Mouse (Mus musculus) kidney, adult 11 months (tissue): ENCODE measurements around the gene Zw10.
A peak's percentile ranks its signal among the peaks of the same experiment; 100 is the strongest.

Experiments
- DNase-seq: peaks from one replicate; pipeline ENCODE4 v3.0.0; 2022

Gene Zw10

DNA sequence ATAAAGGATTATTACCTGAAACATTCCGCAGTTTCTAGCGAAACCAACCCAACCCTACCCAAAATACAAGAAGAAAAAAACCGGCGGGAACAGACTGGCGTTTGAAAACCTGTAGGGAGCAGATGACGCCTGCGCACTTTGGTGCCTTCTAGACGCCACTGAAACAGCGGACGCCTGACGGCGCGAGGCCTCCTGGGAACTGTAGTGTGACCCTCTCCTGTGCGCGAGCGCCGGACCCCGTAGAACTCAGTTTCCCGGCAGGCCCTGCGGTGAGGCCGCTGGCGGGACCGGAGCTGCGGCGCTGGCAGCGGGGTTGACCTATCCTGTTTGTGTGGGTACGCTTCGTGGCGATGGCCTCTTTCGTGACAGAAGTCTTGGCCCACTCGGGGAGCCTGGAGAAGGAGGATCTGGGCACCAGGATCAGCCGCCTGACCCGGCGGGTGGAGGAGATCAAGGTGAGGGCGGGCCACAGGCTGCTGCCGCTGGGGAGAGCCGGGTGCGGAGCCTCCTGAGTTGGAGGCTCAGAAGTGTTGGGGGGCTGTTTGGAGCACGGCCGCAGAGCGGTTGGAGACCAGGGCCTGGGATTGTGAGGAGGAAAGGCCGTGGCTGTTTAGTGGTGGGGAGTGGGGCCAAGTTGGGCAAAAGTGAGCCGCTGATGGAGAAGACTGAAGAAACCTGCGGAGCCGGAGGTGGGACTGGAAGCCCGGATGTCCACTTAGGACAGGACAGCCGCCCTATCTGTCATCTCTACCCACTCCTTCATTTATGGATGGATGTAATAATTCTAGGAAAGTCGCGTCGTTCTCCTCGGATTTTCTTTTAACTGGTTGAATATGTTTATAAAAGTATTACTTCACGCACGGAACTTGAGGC, at the start of gene Zw10:
Zw10 (plus strand) TSS at position 281 of the 873 bp plus-strand sequence.
- DNase-seq, result peak; percentile 94

DNA sequence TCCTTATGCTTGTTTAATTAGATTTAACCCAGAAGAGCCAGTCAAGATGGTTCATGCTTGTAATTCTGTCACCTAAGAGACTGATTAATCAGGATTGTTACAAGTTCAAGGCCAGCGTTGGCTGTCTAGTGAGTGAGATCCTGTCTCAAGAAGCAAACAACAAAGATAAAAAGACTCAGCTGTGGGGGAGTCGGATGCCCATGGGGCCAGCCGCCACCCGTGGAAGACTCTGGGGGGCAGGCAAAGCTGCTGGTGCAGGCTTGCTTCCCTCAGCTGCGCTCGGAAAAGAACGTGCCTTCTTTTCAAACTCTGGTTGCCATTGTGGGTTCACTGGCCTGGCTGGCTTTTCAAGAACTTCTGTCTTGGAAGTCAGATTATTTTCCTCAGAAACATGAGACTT, 39.6 kb upstream of the Zw10 start:
- no peak for DNase-seq

DNA sequence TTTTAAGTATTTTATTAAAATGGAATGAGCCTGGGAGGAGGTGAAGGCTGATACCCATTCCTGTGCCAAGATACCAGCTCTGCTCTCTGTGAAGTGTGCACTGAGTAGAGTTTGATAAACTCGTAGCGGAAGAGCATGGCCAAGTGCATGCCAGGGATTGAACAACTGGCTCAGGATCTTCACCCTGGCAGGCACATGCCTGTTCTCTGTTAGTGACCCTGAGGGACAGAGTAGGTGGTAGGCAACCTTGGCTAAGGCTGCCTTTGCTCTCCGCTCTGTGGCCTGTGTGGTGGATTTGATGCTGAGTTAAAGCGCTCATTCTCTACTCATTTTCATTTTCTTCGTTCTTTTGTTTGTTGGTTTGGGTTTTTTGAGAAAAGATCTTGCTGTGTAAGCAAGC, 34.1 kb upstream of the Zw10 start:
- no peak for DNase-seq

DNA sequence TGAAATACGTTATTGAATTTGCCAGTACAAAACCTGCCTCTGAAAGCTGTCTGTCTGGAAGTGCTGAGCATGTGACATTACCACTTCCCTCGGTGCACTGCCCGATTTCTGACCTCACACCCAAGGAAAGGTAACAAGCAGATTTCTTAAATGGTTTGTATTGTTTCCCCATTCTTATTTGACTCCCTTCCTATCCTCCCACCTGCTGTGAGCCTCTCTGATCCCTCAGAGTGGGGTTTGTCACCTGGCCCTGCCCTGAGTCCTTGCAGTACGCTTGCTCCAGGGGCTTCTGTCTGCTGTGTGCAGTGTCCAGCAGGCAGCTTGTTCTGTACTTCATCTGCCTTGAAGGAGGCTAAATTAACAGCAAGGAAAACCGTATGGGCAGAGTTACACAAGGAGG, 31.5 kb upstream of the Zw10 start:
- DNase-seq, result no peak

DNA sequence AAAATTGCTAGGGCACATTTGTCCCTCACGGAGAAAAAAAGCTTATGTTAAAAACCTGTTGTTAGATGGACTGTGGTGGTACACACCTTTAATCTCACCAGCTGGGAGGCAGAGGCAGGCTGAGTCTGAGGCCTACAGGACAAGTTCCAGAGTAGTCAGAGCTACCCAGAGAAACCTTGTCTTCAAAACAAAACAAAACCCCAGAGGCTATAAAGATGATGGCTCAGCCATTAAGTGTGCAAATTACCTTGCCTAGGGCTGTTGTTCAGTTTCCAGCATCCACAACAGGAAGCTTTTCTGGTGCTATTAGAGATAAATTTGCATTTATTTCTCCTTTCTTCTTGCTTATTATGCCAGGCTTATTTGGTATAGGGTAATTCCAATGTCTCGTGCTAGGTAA, 30.9 kb upstream of the Zw10 start:
- DNase-seq, result no peak

DNA sequence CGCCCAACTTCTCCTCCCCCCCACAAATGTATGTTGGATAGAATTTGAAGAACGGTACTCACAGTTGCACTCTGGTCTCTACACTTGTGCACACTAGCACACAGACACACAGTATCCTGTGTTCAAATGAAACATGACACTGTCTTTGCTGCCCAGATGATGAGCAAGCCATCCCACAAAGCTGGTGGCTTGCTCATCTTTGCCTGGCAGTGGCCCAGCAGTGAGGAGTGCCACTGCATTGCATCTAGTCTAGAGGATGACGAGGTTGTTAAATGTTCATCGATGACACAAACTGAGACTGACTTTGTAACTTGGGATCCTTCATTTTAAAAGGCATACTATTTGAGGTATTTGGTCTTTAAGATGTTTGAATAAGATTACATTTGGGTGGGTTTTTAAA, 20.6 kb upstream of the Zw10 start:
- no peak for DNase-seq

DNA sequence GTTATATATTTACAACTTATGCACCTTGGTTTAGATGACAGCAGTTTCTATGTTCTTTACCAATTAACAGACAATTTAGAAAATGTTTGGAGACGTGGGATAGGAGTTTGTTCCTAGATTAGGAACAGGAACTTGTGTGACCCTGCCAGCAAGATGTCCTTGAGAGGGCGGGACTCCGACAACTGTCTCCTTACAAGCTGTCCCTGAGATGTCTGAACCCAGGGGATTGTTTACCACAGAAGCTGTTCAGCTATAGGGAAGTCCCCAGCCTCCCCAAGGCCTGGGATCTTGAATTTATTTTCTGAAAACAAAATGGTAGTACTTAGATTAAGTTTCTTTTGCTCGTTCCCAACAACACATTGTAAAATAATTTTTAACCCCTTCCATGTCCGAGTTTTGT, 4.5 kb upstream of the Zw10 start:
- DNase-seq, result no peak

DNA sequence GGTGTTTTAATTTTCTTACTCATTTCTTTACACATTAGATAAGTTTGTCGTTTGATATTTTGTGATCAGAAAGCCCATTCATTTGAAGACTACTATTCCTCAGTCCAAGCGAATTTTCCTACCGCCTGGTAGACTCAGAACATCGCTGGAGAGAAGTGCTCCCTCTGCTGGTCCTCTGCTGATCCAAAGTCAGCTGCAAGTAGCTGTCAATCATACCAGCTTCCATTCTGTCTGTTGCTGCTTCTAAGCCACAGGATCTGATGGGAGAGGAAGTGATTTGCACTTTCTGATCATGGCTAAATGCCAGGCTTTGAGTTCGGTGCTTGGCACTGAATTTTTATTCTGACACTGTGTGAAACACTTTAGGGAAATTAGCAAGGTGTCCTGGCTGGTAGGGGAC, 4.1 kb upstream of the Zw10 start:
- peak; percentile 39 for DNase-seq

DNA sequence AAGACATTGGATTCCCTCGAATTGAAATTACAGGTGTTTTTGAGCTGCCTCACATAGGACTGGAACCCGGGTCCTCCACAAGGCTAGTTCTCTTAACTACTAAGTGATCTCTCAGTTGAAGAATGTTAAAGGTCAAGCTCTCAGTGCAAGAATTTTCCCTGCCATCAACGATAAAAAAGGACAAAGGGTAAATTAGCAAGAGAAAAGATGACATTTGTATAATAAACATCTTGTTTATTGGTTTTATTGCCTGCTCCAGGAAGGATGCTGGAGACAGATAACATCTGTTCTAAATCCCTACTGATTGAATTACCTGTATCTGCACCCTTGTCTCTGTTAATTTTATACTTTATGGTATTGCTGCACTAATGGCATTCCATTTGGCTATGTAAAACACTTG, 1.4 kb upstream of the Zw10 start:
- no peak for DNase-seq

DNA sequence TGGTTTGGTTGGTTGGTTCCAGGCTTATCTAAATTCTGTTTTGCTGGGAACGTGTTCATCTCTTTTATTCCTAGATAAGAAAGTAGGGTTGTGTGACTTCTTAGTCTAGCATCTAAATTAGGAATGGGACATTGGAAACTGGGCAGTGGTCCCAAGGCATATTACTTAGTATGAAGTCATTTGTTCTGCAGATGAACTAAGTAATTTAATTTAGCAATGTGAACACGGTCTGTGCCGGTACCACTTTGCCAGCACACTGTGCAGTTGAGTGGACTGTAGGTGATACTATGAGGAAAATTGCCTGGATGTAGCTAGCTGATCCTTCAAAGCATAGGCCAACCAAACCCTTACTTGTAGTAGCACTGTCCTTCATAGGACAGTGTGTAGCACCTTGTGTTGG, 21.4 kb downstream of the Zw10 start:
- no peak for DNase-seq

DNA sequence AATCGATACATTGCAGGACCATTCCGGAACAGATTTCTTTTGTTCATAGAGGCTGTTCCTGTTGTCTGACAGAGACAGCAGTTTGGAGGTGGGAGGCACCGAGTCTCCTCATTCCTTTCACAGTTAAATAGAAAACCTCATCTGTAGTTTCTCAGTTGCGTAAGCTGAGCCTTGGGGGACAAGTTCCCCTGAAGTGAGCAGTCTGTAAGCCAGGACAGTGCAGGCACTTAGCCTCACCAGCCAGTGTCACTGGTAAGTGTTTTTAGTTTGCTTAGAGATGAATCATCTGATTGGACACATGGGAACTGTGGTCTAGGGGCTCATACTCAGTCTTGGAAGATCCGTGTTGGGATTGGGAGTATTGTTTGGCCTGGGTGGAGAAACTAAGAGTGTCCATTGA, 25.7 kb downstream of the Zw10 start, which contains the start of gene Tmprss5:
Tmprss5 (plus strand) TSS at position 154 of the 400 bp plus-strand sequence.
- no peak for DNase-seq

DNA sequence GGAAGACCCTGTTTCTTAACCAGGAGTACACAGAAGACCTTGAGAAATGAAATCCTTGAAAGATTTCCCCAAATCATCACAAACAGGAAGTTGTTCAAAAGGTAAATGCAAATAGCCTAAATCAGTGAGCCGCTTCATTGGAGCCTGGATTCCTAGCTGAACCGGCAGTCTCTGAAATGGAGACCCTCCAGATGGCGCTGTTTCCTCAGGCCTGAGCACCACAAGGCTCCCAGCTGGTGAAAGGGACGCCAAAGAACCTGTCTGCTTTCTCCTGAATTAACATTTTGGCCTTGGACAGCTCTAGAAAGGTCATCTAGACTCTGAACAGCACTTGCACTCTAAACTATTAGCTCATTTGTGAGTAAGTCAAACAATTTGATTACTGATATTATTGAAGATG, 26.1 kb downstream of the Zw10 start:
- DNase-seq, result peak; percentile 56

DNA sequence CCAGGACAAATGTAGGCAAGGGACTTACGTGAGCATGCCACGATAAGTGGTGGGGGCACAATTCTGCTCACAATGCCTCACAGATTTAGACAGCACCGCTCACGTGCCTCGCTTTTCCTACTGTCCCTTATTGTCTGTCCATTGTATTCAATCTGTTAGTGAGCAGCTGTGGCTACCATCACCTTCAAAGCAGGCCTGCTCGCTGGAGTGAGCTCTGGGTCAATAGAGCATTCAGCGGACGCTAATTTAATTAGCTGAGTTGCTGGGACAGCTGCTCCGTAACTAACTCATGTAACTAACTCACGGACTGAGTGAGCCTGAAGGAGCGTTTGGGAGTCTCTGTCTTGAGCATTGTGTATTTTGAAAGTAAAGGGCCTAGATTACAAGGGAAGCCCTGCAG, 31.9 kb downstream of the Zw10 start:
- DNase-seq, result no peak

DNA sequence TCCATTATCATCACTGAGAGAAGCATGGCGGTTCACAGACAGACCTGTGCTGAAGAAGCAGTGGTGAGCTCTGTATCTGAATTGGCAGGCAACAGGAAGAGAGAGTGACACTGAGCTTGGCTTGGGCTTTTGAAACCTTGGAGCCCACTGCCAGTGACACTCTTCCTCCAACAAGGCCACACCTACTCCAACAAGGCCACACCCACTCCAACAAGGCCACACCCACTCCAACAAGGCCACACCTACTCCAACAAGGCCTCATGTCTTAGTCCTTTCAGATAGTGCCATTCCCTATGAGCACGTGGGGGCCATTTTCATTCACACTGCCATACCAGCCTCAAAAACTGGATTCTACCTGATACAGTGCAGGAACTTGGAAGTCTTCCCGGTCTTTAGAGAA, 43.5 kb downstream of the Zw10 start:
- DNase-seq, result peak; percentile 15

DNA sequence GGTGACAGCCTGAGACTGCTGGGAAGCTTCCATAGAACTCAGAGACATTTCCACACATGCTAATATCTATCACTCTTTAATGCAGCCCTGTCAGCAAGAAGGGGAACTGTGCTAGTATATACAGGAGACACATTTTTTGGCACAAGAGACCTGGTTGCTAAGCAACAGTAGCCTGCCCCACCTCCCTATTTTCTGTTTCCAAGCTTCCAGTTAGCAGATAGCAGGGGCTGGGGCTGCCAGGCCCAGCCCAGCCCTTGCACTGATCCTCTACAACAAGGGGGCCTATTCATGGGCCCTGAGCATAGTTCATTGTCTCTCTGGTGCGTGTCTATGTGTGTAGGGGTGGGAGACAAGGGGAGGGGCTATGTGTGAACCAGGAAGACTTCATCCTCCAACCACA, 46.9 kb downstream of the Zw10 start:
- no peak for DNase-seq

DNA sequence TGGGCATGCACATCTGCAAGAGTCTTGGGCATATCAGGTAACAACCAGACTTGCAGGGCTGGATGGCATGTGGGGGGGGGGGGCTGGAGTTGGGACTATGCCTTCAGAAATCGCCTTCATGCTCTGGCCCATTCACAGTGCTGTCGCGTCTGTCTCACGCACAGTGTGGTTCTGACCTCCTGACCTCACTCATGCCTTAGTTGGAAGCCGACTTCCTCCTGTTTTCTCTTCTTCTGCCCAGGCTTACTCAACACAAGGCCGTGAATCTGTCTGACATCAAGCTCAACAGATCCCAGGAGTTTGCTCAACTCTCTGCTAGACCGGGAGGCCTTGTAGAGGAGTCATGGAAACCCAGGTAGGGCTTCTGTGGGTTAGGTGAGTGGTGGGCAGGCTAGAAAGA, 53.7 kb downstream of the Zw10 start:
- DNase-seq, result no peak

DNA sequence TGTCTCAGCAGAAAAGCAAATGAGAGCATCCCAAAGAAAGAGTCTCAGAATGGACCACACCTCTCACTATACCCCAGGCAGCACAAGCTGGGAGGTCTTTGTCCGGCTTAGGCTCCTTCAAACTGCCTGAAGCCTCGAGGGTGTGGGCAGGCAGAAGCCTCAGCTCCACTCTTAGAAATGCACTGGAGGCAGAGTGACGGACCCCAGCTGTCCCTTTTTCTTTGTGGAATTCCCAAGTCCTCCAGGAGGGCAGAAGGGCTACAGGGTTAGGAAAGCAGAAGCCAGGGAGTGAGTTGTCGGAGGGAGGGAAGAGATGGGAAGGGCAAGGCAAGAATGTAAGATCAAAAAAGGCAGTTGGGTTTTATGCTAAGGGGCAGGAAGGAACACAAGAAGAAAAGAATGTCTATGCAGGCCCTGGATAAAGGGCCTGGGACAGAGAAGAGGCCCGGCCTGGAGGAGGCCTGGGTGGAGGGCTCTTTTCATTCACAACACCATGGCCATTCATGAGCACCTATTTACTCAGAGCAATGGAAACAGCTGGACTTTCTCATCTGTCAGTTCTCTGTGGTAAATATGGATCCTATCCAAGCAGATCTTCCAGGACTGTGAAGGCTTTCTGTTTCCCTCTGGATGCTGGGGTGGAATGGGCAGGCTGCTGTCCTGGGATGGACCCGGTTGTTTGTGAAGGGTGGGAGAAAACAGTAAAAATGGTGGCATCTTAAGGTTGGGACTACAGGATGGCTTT, 55.2 kb downstream of the Zw10 start:
- DNase-seq, result peak; percentile 14

DNA sequence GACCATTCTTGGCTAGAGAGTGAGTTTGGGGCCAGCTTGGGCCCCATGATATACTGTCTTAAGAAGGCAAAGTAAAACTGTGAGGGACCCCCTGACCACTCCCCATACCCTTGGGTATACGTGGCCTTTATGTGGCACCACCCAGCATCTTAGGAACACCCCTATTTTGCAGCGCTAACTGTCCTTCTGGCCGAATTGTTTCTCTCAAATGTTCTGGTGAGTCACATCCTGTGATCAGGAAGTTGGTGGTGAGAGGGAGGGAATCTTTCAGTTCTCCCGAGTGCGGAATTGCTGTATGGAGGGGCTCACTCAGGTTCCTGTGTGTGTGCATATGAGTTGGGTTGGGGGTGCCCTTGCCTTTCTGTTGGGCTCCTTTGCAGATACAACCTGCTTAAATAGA, 55.9 kb downstream of the Zw10 start:
- no peak for DNase-seq

DNA sequence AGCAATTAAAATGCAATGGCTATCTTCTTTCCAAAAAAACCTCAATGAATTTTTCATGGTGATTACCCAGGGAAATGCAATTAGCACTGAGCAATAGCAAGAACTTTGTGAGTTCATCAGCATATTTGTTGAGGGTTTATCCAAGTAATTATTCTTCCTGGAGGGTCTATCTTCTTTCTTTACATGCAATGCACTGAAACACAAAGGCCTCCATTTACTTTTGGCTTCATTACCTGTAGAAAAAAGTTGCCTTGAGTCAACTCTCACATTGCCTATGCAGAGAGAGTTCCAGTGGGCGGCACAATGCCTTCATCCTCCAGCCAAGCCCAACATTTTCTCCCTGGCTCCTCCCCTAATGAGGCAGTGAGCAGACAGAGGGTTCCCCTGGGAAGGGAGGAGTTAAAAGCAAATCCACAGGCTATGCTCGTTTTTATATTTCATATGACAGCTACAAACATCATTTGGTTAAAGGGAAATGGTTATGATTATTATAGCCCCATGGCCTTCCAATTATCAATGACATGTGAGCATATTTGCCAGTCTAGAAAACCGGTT, 62.9 kb downstream of the Zw10 start:
- no peak for DNase-seq

DNA sequence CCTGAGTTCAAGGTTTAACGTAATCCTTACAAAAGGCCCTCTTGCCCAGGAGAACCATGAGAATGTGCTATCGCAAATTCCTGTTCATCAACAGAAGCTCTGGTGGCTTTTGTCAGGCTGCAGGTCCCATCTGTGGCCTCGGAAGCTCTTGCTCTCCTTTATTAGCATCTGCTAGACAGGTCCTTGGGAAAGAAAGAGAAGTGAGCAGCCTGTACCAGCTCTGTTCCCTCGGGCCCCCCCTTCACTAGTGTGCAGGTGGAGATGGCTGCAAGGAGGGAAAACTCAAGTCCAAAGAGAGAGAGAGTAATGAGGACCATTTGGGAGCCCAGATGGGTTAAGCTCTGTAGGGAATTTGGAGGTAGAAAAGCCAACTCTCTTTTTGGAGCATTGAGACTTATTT, 64.3 kb downstream of the Zw10 start:
- DNase-seq, result no peak

DNA sequence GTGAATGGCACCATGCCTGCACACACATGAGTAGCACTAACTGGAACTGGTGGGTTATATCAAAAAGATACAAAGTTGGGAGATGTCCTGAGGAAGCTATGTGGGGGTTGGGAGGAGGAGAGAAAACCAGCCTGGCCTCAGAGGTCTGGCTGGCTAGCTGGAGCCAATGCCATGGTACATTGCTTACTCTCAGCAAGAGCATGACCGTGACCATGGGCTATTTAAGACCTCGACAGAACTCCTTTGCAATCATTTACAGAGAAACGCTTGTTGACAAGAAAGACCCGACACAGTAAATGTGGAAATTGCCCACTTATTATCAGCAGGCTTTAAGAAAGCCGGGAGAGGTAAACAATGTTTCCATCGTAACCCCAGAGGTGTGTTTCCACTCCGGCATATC, 70.3 kb downstream of the Zw10 start:
- no peak for DNase-seq
